Mouse (Mus musculus) lung, postnatal 10 days (tissue): ENCODE measurements around the gene Gm14214.

Source experiments
- DNase-seq: peaks from one replicate; pipeline ENCODE4 v3.0.0; 2021

Gm14214 gene

DNA sequence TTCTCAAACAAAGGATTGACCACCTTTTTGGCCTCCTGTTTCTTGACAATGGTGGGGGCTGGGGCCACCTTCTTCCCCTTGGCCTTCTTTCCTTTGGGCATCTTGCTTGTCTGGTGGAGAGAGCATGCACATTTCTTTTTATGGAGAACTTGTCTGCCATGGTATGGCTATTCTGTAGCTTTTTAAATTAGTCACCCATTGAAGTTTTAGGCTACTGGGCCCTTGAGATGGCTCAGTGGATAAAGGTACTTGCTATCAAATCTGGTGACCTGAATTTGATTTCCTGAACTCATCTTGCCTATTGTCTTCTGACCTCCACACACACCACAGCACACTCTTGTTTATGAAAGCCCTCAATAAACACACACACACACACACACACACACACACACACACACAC is at the start of gene Gm14214:
Gm14214 (minus strand) TSS at position 101 of the 400 bp plus-strand sequence.
- DNase-seq: no peak

- no peak for DNase-seq
These were observed 48.8 kb upstream of the Gm14214 start for GRCm38 (mm10) chr2:154818599-154818998.

- DNase-seq: peak; percentile 68
These were observed 48.0 kb upstream of the Gm14214 start for GRCm38 (mm10) chr2:154817788-154818187.

DNA sequence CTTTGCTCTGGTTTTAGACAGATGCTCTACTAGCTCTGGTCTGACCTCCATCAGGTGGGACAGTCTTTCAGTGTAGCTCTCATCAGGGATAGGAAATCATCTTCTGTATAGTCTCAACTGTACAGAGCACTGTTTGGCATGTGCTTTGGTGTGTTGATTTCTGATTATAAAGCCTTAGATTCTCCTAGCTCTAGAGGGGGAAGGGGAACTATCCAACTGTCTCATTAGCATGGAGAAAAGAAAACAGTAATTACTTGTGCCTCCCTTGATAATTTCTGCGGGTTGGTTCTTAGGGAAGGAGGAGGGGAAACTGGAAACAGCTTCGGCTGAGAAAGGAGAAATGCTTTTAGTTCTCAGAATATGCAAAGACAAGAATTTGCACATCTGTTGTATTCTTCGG is 47.3 kb upstream of the Gm14214 start:
- DNase-seq: no peak

DNA sequence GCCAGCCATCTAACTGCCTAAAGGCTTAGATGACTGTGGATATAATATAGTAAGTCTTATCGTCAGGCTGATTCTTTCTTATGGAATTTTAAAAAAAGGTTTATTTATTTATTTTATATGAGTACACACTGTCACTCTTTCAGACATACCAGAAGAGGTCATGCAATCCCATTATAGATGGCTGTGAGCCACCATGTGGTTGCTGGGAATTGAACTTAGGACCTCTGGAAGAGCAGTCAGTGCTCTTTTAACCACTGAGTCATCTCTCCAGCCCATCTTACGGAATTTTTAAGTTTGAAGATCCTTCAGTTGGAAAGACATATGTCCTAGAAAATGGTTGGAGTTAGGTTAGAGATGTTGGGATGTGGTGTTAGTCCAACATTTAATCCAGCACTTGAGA is 43.6 kb upstream of the Gm14214 start:
- DNase-seq: no peak

GRCm38 (mm10) chr2:154810821-154811220 is 41.0 kb upstream of the Gm14214 start:
- DNase-seq: no peak

DNA sequence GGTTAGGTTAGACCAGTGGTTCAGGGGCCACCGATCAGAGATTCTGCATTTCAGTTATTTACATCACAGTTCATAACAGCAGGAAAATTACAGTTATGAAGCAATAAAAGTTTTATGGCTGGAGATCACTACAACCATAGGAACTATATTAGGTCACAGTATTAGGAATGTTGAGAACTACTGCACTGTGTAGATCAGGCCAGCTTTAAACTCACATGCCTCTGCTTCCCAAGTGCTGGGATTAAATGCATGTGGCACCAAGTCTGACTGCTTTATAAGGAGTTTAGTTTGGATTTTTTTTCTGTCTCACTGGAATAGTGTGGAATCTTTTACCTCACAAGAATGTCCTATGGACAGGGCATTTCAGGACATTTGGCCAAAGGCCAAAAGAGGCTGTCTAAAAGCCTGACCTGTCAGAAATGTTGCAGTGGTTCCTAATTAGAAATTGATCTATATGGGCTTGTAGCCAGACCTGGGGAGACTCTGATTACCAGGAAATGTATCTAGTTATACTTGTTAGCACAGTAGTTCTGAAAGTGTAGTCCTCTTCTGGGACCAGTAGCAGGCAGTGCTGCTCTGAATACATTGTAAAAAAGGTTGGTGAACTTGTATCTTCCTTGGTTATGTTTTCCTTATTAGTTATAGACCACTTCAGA is 39.4 kb upstream of the Gm14214 start:
- peak; percentile 50 for DNase-seq

- DNase-seq: no peak
These were observed 37.9 kb upstream of the Gm14214 start for GRCm38 (mm10) chr2:154807689-154808088.

GRCm38 (mm10) chr2:154803845-154804244 is 34.0 kb upstream of the Gm14214 start:
- DNase-seq: no peak

- DNase-seq: no peak
These were observed 33.5 kb upstream of the Gm14214 start for GRCm38 (mm10) chr2:154803372-154803771.

DNA sequence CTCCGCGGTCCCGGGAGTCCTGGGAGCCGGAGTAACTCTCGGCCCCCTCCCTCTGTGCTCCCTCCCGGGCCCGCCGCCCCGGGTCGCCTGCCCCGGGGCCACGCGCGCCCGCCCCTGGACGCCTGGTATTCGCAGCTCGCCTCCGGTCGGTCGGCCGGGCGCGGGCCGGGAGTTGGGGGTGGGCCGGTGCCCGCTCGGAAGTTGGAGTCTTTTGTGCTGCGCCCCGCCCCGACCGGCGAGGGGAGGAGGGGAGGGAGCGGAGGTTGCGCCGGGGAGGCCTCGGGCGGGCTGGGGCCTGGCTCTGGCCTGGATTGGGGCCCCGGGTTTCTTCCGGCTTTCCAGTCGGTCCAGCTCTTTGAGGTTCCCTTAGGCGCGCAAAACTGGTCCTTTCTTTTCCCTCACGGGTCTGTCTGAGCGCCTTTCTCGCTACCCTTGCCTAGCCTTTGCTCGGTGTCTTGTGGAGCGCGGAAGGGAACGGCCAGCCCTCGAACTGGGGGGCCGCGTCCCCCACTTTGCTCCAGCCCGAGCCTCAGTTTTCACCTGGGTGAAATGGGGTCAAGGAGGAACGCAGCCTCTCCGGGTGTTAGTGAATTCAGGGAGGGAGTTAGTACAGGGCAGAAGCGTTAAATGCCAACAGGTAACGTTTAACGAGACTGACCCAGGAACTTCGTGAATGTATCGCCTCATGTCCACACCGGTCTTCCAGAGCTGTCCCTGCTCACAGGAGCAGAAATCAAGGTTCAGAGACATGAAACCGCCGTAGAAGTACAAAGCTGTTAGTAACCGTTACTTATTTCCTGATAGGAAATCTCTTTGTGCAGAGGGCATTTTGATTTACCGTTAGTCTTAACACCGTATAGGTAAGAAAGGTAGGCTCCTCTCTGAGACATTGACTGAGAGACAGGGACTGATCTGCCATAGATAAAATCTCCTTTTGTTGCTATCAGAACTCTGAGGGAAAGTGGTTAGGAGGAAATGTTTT is 22.1 kb upstream of the Gm14214 start:
- peak; percentile 89 for DNase-seq

DNA sequence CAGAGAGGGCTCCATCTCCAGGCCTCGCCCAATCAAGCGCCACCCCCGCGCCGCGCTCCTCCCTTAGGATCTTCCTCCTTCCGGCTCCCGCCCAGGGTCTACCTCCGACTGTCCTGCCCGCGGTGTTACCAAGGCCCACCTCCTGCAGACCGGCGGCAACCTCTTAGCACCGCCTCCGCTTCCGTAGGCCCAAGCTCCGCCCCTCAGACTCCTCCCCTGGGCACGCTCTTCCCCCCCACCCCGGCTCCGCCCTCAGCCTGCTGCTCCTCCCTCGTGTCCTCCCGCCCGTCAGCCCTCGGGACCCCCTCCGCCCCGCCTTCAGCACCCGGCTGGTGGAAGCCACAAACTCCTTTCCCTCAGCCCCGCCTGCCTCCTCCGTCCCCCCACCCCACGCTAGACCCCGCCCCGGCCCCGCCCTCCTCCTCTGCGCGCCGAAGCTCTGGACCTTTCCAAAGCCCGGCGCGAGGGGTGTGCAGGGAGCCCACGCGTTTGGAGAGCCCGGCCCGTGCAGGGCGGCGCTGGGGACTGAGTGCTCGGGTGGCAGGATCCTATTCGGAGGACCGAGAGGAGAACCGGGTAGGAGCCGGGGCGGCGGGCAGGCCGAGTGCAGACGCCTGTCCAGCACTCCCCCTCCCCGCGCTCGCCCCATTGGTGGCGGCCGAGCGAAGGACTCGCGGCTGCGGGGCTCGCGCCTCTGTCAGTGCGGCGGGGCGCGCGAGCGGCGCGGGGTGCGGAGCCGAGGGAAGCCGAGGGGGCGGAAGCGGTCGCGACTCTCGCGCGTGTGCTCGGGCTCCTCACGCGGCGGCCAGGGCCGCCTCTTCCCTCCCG is 21.0 kb upstream of the Gm14214 start, which contains the start of the genes Raly and a:
Raly (plus strand) TSS at position 441 of the 828 bp plus-strand sequence.
a (plus strand) TSS at position 747 of the 828 bp plus-strand sequence.
- peak; percentile 99 for DNase-seq

DNA sequence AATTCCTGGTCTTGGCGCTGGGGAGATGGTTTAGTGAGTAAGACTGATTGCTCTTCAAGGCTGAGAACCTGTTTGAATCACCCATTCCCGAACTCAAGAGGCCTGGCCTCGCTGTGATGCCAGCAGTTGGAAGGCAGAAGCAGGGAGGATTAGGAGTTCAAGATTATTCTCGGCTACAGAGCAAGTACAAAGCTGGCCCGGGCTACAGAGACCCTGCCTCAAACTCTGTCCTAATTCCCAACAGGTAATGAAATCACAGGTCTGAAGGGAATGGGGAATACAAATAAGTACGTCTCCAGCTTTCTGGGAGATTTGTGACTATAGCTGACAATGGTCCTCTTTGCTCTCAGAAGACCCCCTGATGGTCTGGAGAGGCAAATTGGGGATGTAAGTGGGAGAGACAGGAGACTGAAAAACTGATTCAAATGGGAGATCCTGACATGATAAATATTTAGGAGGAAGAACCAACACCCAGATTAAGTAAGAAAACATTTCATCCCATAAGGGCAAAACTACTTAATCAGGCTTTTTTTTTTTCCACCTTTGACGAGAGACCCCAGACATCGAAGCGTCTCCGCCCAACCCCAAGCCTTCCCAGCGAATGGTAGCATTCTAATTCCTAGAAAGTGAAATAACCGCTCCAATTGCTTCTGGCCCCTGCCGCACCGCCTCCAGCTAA is 20.3 kb upstream of the Gm14214 start:
- DNase-seq: no peak

DNA sequence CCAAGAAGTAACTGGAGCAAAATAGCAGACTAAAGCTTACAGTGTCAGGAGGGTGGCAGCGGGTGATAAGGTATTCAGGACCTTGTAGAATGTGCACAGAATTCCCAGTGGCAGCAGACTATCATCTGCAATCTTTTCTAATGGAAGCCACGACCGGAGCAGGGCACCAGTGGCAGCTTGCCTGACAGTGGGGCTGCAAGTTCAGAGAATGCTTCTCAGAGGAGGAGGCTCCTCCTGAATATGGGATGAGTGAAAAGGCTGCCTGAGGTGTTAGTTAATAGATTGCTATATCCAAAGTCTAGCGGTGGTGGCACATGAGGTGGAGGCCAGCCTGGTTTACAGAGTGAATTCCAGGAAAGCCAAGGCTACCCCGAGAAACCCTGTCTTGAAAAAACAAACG is 19.6 kb upstream of the Gm14214 start:
- DNase-seq: no peak

GRCm38 (mm10) chr2:154786776-154787175 is 16.9 kb upstream of the Gm14214 start:
- DNase-seq: no peak

GRCm38 (mm10) chr2:154786187-154786586 is 16.4 kb upstream of the Gm14214 start:
- no peak for DNase-seq

GRCm38 (mm10) chr2:154785284-154785683 is 15.5 kb upstream of the Gm14214 start:
- no peak for DNase-seq

DNA sequence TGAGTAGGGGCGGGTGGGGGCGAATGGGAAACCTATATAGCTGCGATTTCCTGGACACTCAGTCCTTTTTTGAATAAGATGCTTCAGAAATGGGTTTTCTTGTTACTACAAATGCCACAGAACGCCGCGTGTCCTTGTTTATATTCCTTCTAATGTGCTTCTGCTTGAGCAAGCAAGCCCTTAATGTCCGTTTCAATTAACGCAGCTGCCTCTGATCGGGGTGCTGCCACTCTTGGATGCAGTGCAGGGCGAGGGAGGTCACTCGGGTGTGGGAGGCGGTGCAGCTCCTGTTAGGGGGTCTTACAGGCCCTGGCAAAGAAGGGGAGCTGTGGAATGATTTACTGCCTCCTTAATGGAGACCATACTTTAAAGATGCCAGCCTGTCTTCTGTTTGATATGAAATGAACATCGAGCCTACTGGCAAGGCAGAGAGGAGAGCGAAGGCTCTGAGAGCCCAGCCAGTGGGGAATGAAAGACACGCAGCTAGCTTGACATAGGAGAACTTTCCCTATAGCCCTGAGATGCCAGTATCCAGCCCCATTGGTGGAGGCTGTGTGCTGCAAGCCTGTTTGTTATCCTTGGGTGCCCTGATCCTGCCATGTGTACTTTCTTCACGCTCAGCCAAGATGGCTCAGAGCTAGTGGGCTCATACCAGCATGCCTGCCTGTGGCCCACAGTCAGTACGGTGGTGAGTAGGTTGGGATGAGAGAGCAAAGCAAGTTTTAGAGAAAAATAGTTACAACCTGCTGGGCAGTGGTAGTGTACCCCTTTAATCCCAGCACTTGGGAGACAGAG is 13.2 kb upstream of the Gm14214 start:
- no peak for DNase-seq

DNA sequence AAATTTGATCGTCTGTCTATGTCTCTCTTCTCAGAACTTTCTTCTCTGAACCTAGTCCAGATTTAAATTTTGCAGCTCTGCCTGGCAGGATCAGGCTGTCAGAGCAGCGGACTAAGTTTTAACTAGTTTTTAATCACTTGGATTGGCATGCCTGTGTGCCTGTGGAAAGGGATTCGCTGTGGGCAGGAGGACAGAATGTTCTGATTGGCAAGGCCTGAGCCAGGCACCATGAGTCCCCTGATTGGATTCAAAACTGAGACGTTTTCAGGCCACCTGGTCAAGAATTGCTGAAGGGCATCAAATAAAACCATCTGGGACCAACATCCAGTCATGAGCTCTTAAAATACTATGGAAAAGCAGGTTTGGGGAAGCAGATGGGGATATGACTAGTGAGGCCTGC is 12.5 kb upstream of the Gm14214 start:
- DNase-seq: no peak

- DNase-seq: no peak
These were observed 9.8 kb upstream of the Gm14214 start for GRCm38 (mm10) chr2:154779648-154780047.

DNA sequence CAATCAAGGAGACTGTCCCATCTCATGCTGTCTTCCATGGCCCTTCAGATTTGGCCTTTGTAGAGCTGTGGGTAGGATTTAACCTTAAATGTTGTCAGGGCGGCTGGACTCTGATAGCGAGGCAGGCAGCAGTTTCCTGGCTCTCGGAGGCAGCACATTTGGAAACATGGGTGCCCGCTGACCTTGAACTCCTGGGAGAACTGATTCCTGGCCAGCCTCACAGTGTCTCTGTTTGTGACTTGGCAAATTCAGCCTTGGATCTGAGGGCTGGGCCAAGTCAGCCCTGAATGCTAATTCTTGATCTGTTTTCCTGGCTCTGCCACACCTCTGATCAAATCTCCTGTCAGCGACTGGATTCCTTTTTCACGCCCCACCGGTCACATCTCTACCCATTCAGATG is 6.7 kb upstream of the Gm14214 start:
- DNase-seq: no peak

DNA sequence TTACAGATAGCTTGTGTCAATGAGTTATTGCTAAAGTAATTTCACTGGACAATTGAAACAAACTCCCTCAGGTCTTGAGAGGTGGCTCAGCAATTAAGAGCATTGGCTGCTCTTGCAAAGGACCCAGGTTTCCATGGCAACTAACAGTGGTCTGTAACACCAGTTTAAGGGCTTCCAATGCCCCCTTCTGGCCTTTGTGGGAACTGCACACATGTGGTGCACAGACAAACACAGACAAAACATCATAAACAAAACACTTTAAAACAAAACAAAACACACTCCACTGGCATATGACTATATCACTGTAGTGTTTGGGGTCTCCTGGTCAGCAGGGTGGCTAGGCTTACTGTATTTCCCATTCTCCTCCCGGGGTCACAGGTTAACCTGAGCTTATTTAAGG is 4.2 kb upstream of the Gm14214 start:
- DNase-seq: peak; percentile 48
